Mouse (Mus musculus) C2C12 (cell line): ENCODE results near the gene Nanos2. TPM values are rescaled to one million over a fixed set of nuclear protein-coding genes. Genes with fewer than 3 reads are reported as not detected.
A peak's percentile ranks its signal among the peaks of the same experiment; 100 is the strongest.

Experiments
- H3K27me3 ChIP-seq: one replicate; pipeline ENCODE4 v1.6.1; 2011; ENCODE audit not compliant: control insufficient read depth, insufficient read depth, insufficient read length
- H3K36me3 ChIP-seq: one replicate; pipeline ENCODE4 v1.6.1; 2011; ENCODE audit not compliant: control insufficient read depth, insufficient read depth
- H3K4me3 ChIP-seq: one replicate; pipeline ENCODE4 v1.5.1; 2011; ENCODE audit warnings: mild to moderate bottlenecking, control low read depth; ENCODE audit not compliant: poor library complexity, insufficient read depth, severe bottlenecking
- H3K79me2 ChIP-seq: one replicate; pipeline ENCODE4 v1.6.1; 2011; ENCODE audit not compliant: control insufficient read depth, insufficient read depth
- H3K79me3 ChIP-seq: one replicate; pipeline ENCODE4 v1.6.1; 2011; ENCODE audit warnings: low read depth, control low read depth
- H3ac ChIP-seq: one replicate; pipeline ENCODE3; 2011; ENCODE audit warnings: low read depth; ENCODE audit not compliant: control insufficient read depth, insufficient read length
- CEBPB ChIP-seq: IDR thresholded peaks from one replicate; pipeline ENCODE4 v1.6.1; 2011; ENCODE audit warnings: low read depth, mild to moderate bottlenecking, control low read depth, moderate library complexity
- CTCF ChIP-seq: IDR thresholded peaks from one replicate; pipeline ENCODE4 v1.5.1; 2011; ENCODE audit not compliant: control insufficient read depth, insufficient read depth, insufficient read length
- FOSL1 ChIP-seq: IDR thresholded peaks from one replicate; pipeline ENCODE4 v1.8.0; 2011; ENCODE audit warnings: mild to moderate bottlenecking, low read length; ENCODE audit not compliant: poor library complexity, insufficient read depth, severe bottlenecking
- MAX ChIP-seq: IDR thresholded peaks from one replicate; pipeline ENCODE4 v1.6.1; 2011; ENCODE audit warnings: mild to moderate bottlenecking, control low read depth
- MYOD1 ChIP-seq: IDR thresholded peaks from one replicate; pipeline ENCODE4 v1.6.1; 2011; ENCODE audit warnings: low read depth; ENCODE audit not compliant: control insufficient read depth, insufficient read length
- MYOG ChIP-seq: IDR thresholded peaks from one replicate; pipeline ENCODE4 v1.6.1; 2011; ENCODE audit not compliant: control insufficient read depth, insufficient read length; ENCODE audit errors: extremely low read depth
- USF1 ChIP-seq: IDR thresholded peaks from one replicate; pipeline ENCODE4 v1.6.1; 2011; ENCODE audit warnings: low read depth, mild to moderate bottlenecking, control low read depth, moderate library complexity
- polyA plus RNA-seq: library from polyadenylated mRNA; unstranded; fragments of >200 nt; fragmentation: generic; extraction: Trizol; gene quantifications from one replicate; pipeline ENCODE4 v1.2.1, GENCODE M21; 2012; ENCODE audit warnings: missing spikeins

The Nanos2 gene
- polyA plus RNA-seq, 1 experiment = not detected

DNA sequence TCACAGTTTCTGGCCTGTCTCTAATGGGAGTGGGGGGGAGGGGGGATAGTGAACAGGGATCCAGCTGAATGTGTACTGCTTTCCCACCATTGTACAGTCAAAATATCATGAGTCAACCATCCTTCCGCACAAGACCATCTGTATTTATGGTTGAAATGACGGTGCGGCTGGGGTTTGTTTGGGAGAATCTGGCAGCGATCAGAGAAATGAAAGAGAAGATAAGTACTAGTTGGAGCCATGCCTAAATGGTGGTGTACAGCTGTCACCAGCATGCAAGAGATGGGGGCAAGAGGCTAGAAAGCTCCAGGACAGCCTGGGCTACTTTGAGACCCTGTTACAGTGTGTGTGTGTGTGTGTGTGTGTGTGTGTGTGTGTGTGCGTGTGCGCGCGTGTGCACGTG, 8.8 kb upstream of the Nanos2 start:
- Histone ChIP-seq H3K36me3 (no peaks in the 10 kb centered on the region), H3K27me3 (peaks cover 16% of the 10 kb centered on the region), H3K79me3 (no peaks in the 10 kb centered on the region), H3K4me3 (no peak overlapping the region), H3K79me2 (no peaks in the 10 kb centered on the region), H3ac (no peak overlapping the region)
- no peak for TF ChIP-seq FOSL1
- no peak for TF ChIP-seq MAX
- no peak for TF ChIP-seq USF1
- peak; percentile 14 for TF ChIP-seq MYOD1
- TF ChIP-seq MYOG = no peak
- TF ChIP-seq CEBPB = no peak

DNA sequence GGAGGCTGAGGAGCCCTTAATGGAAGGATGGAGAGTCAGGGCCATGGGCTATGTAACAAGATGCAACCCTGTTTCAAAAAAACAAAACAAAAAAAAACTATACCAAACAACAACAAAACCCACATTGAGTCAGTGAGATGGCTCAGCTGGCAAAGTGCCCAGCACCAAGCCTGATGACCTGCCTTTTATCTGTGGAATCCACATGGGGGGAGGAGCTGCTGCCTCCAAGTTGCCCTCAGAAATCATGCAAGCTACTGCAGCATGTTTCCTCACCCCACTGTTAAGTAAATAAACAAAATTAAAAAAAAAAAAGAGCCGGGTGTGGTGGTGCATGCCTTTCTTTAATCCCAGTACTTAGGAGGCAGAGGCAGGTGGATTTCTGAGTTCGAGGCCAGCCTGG, 697 bp upstream of the Nanos2 start:
- H3K36me3 ChIP-seq = no peaks in the 10 kb centered on the region
- H3K79me2 ChIP-seq = no peaks in the 10 kb centered on the region
- H3K4me3 ChIP-seq = no peak overlapping the region
- no peaks in the 10 kb centered on the region for H3K79me3 ChIP-seq
- TF ChIP-seq USF1 = no peak
- no peak for TF ChIP-seq FOSL1
- no peak for TF ChIP-seq MAX
- no peak for TF ChIP-seq MYOD1
- no peak for TF ChIP-seq CEBPB
- no peak for TF ChIP-seq MYOG
- TF ChIP-seq CTCF = no peak
- H3K27me3 ChIP-seq = peaks cover 18% of the 10 kb centered on the region
- no peak overlapping the region for H3ac ChIP-seq

DNA sequence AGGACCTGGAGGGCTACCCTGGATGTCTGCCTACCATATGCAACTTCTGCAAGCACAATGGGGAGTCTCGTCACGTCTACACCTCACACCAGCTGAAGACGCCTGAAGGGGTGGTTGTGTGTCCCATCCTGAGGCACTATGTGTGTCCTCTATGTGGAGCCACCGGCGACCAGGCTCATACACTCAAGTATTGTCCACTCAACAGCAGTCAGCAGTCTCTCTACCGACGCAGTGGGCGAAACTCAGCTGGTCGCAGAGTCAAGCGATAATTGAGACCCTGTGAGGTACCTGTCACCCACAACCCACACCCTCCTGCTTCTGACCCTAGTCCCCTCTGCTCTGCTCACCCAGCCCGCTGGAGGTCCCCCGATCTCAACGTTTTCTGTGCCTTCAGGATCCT, 547 bp downstream of the Nanos2 start:
- no peak for TF ChIP-seq FOSL1
- no peak for TF ChIP-seq MYOD1
- no peak for TF ChIP-seq USF1
- no peak for TF ChIP-seq MYOG
- TF ChIP-seq MAX = no peak
- no peak for TF ChIP-seq CEBPB
- no peak for TF ChIP-seq CTCF
- H3ac ChIP-seq = no peak overlapping the region
- H3K79me3 ChIP-seq = no peaks in the 10 kb centered on the region
- H3K36me3 ChIP-seq = no peaks in the 10 kb centered on the region
- H3K79me2 ChIP-seq = no peaks in the 10 kb centered on the region
- H3K27me3 ChIP-seq = peaks cover 18% of the 10 kb centered on the region
- H3K4me3 ChIP-seq = no peak overlapping the region

DNA sequence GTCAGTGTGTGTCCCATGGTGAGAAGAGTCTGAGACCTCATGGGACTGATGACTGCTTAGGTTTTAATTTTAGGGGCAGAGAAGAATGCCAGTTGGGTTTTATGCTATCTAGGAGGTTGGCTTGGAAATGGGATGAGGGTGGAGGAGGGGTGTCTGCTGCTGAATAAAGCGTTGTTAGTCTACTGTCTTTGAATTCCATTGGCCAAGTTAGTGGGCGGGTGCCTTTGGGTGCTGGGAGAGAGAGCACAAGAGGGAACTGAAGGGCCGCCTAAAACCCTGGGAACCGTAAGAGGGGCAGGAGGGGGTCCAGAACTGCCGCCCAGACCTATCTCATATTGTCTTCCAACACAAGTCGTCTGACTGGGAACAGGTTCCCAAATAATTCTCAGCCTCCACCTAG, 1.6 kb downstream of the Nanos2 start:
- no peaks in the 10 kb centered on the region for H3K79me2 ChIP-seq
- no peak overlapping the region for H3K4me3 ChIP-seq
- H3K27me3 ChIP-seq = peaks cover 18% of the 10 kb centered on the region
- H3K79me3 ChIP-seq = no peaks in the 10 kb centered on the region
- TF ChIP-seq FOSL1 (no peak), MAX (no peak), MYOG (no peak), MYOD1 (no peak), CTCF (no peak), USF1 (no peak), CEBPB (no peak)
- H3ac ChIP-seq = no peak overlapping the region
- no peaks in the 10 kb centered on the region for H3K36me3 ChIP-seq

DNA sequence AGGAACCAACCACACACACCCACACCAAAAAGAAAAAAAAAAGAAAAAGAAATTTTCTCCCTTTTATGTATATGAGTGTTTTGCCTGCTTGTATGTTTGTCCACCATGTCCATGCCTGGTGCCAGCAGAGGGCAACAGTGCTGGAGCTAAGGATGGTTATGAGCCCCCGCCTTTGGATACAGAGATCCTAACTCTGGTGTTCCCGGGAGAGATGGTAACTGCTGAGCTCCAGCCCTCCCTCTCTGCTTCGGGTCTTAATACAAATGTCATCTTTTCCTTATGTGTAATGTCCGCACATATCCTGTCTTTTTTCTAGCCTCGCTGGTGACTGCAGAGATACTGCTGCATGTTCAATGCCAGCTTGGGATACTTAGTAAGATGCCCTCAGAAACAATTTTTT, 2.8 kb downstream of the Nanos2 start:
- no peak for TF ChIP-seq CTCF
- no peak for TF ChIP-seq MYOG
- TF ChIP-seq MYOD1 = no peak
- H3K27me3 ChIP-seq = peaks cover 9% of the 10 kb centered on the region
- H3ac ChIP-seq = peak overlapping the region; percentile 3
- no peaks in the 10 kb centered on the region for H3K79me2 ChIP-seq
- no peaks in the 10 kb centered on the region for H3K79me3 ChIP-seq
- no peaks in the 10 kb centered on the region for H3K36me3 ChIP-seq
- H3K4me3 ChIP-seq = no peak overlapping the region

DNA sequence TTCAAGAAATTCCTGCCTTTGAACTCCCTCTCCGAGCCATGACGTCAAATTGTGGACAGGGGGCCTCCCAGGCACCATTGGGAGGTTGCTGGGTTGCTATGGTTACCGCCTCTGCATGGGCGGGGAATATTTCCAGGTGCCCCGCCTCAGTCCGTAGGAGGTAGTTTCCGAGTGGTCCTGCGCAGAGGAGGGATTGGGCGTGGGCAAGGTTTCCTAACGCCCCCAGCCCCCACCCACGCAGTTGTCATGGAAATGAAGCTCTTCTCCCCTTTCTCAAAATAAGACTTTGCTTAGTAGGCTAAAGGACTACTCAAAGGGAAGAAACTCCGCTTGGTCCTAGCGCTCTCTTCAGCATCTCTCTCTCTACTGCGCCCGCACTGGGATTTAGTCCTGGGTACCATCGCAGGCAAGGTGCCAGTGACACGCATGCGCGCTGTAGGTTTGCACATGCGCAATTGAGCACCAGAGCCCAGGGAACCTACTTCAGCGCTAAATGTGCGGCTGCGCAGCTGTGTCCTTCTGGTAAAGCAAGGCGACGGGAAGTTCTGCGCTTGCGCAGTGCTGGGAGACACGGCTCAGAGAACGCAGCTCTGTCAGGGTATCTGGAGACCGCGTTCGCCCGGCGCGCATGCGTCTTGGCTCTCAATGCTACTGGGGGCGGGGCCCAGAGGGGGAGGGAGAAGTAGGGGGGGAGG, 3.5 kb downstream of the Nanos2 start, which contains the start of gene Mypop:
Mypop (plus strand) TSS at position 645 of the 695 bp plus-strand sequence.
- Histone ChIP-seq H3ac (peak within 1 kb of the TSS; percentile 34), H3K79me2 (no peaks in the 10 kb centered on the region), H3K79me3 (no peaks in the 10 kb centered on the region), H3K36me3 (no peaks in the 10 kb centered on the region), H3K27me3 (peaks cover 9% of the 10 kb centered on the region), H3K4me3 (peak within 1 kb of the TSS; percentile 36)
- TF ChIP-seq MYOG (no peak), FOSL1 (no peak), MYOD1 (no peak), USF1 (no peak), CEBPB (no peak)
